Mouse (Mus musculus) G1E (cell line): ENCODE measurements around the gene Arhgap31. TPM values are rescaled to one million over a fixed set of nuclear protein-coding genes. Genes with fewer than 3 reads are reported as not detected.

Experiments
- ATAC-seq: 2 replicates; pipeline ENCODE4 v1.8.0; 2016; ENCODE audit warnings: mild to moderate bottlenecking; ENCODE audit not compliant: insufficient number of reproducible peaks, poor library complexity, low FRiP score, severe bottlenecking; ENCODE audit errors: extremely low read depth
- DNase-seq: peaks from one replicate; pipeline ENCODE4 v3.0.0; 2012; ENCODE audit warnings: low spot score
- H3K27me3 ChIP-seq: 2 replicates; pipeline ENCODE4 v1.6.1; 2012; ENCODE audit warnings: mild to moderate bottlenecking, low read length, inconsistent platforms; ENCODE audit not compliant: insufficient read depth
- H3K36me3 ChIP-seq: replicated peaks from 2 replicates; pipeline ENCODE3; 2012; ENCODE audit warnings: mild to moderate bottlenecking, inconsistent platforms
- H3K4me1 ChIP-seq: 2 replicates; pipeline ENCODE4 v1.6.1; 2012; ENCODE audit warnings: low read depth, low read length, inconsistent platforms, mixed read lengths; ENCODE audit not compliant: insufficient read depth
- H3K4me3 ChIP-seq: 2 replicates; pipeline ENCODE4 v1.5.1; 2012; ENCODE audit warnings: low read depth, mild to moderate bottlenecking, inconsistent platforms, low read length, moderate library complexity, mixed read lengths
- H3K9me3 ChIP-seq: replicated peaks from 2 replicates; pipeline ENCODE4 v1.6.1; 2012; ENCODE audit warnings: inconsistent platforms
- CTCF ChIP-seq: IDR thresholded peaks from 2 replicates; pipeline ENCODE4 v1.5.1; 2012; ENCODE audit warnings: low read depth, low read length, inconsistent platforms, mixed read lengths
- GATA1 ChIP-seq: IDR thresholded peaks from 2 replicates; pipeline ENCODE4 v1.6.1; 2012; ENCODE audit warnings: borderline replicate concordance, low read length, inconsistent platforms, mixed read lengths
- GATA2 ChIP-seq: IDR thresholded peaks from 2 replicates; pipeline ENCODE4 v1.6.1; 2012; ENCODE audit warnings: low read depth, low read length, inconsistent platforms, borderline replicate concordance
- POLR2AphosphoS5 ChIP-seq: IDR thresholded peaks from 2 replicates; pipeline ENCODE4 v1.6.1; 2012; ENCODE audit warnings: low read depth, low read length, inconsistent platforms; ENCODE audit not compliant: insufficient replicate concordance
- TAL1 ChIP-seq: conservative IDR thresholded peaks from 2 replicates; pipeline ENCODE4 v1.6.1; 2012; ENCODE audit warnings: low read depth, low read length, inconsistent platforms, mixed read lengths
- polyA plus RNA-seq: library from polyadenylated mRNA; stranded (reverse); fragments of >175 nt; gene quantifications from 2 replicates; pipeline ENCODE4 v1.2.3, GENCODE M21; 2012
- total RNA-seq, 2 experiments: library from RNA; stranded (forward) in 1 of 2; stranded (reverse) in 1 of 2; fragments of 200-1000 nt in 1 of 2; fragments of >200 nt in 1 of 2; fragmentation: Nextera tagmentation in 1 of 2; gene quantifications; 2 replicates each; pipeline ENCODE4 v1.2.3; 2014 to 2017

Arhgap31 gene
- total and polyA plus RNA-seq, 3 experiments: 0.01 to 0.16 TPM; not detected in 1

- no peak for DNase-seq
- Histone ChIP-seq H3K4me3 (no peak overlapping the region), H3K36me3 (no peaks in the 10 kb centered on the region), H3K9me3 (no peaks in the 10 kb centered on the region), H3K4me1 (no peaks in the 10 kb centered on the region), H3K27me3 (no peaks in the 10 kb centered on the region; the same call in 1 of the 2 replicates)
- no peak for ATAC-seq
- TF ChIP-seq CTCF: no peak
- no peak for TF ChIP-seq GATA2
- no peak for TF ChIP-seq POLR2AphosphoS5
- TF ChIP-seq GATA1: no peak
- TF ChIP-seq TAL1: no peak
Observed at GRCm38 (mm10) chr16:38713404-38714258, 557 bp upstream of the Arhgap31 start.

- no peak for DNase-seq
- Histone ChIP-seq H3K36me3 (no peaks in the 10 kb centered on the region), H3K4me3 (no peak overlapping the region), H3K27me3 (no peaks in the 10 kb centered on the region; the same call in 1 of the 2 replicates), H3K4me1 (no peaks in the 10 kb centered on the region), H3K9me3 (no peaks in the 10 kb centered on the region)
- no peak for TF ChIP-seq TAL1
- TF ChIP-seq GATA1: no peak
- no peak for TF ChIP-seq CTCF
- no peak for TF ChIP-seq GATA2
- TF ChIP-seq POLR2AphosphoS5: no peak
- ATAC-seq: no peak
Observed at GRCm38 (mm10) chr16:38712105-38712504, 969 bp downstream of the Arhgap31 start.

GRCm38 (mm10) chr16:38711245-38711644 lies 1.8 kb downstream of the Arhgap31 start:
- no peak overlapping the region for H3K4me3 ChIP-seq
- ATAC-seq (no peak), DNase-seq (no peak)
- peaks cover 2% of the 10 kb centered on the region; the same call in 1 of the 2 replicates for H3K27me3 ChIP-seq
- H3K4me1 ChIP-seq: no peaks in the 10 kb centered on the region
- H3K36me3 ChIP-seq: no peaks in the 10 kb centered on the region
- no peaks in the 10 kb centered on the region for H3K9me3 ChIP-seq
- TF ChIP-seq CTCF (no peak), GATA1 (no peak), GATA2 (no peak), TAL1 (no peak), POLR2AphosphoS5 (no peak)

- ATAC-seq: no peak
- Histone ChIP-seq H3K36me3 (no peaks in the 10 kb centered on the region), H3K27me3 (peaks cover 2% of the 10 kb centered on the region; the same call in 1 of the 2 replicates), H3K4me3 (no peak overlapping the region), H3K9me3 (no peaks in the 10 kb centered on the region), H3K4me1 (no peaks in the 10 kb centered on the region)
- no peak for DNase-seq
- no peak for TF ChIP-seq GATA2
- no peak for TF ChIP-seq CTCF
- TF ChIP-seq POLR2AphosphoS5: no peak
- TF ChIP-seq TAL1: no peak
- TF ChIP-seq GATA1: no peak
Observed at GRCm38 (mm10) chr16:38708962-38709520, 4.0 kb downstream of the Arhgap31 start.

- Histone ChIP-seq H3K36me3 (no peaks in the 10 kb centered on the region), H3K4me1 (no peaks in the 10 kb centered on the region), H3K4me3 (no peak overlapping the region), H3K9me3 (no peaks in the 10 kb centered on the region), H3K27me3 (peaks cover 2% of the 10 kb centered on the region; the same call in 1 of the 2 replicates)
- DNase-seq (no peak), ATAC-seq (no peak)
- no peak for TF ChIP-seq GATA2
- TF ChIP-seq GATA1: no peak
- no peak for TF ChIP-seq TAL1
- TF ChIP-seq POLR2AphosphoS5: no peak
- no peak for TF ChIP-seq CTCF
Observed at GRCm38 (mm10) chr16:38706782-38707181, 6.3 kb downstream of the Arhgap31 start.

GRCm38 (mm10) chr16:38705531-38706281 lies 7.4 kb downstream of the Arhgap31 start:
- Histone ChIP-seq H3K4me1 (no peaks in the 10 kb centered on the region), H3K4me3 (no peak overlapping the region), H3K9me3 (no peaks in the 10 kb centered on the region), H3K36me3 (no peaks in the 10 kb centered on the region), H3K27me3 (peaks cover 2% of the 10 kb centered on the region; the same call in 1 of the 2 replicates)
- ATAC-seq (no peak), DNase-seq (no peak)
- TF ChIP-seq TAL1 (no peak), CTCF (no peak), GATA1 (no peak), GATA2 (no peak), POLR2AphosphoS5 (no peak)
